Comparison of ENCODE assay signal across 23 mouse cellular contexts in the genomic region with DNA sequence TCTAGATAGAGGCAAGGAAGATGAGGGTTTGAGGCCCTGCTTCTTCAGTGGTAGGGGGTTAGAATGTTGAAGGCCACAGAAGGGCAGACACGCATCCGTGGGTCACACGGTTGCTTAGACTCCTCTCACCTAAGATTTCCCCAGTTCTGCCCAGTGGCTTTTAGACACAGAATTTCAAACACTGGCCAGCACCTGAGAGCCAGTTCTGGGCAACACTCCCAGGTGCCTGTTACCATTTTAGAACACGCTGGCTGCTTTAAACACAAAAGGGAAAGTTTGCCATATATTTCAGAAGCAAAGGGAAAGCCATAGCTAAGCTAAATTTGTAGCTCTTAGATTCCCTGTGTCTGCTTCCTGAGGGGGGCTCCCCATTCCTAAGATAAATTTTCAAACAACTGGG. TPM values are rescaled to one million over a fixed set of nuclear protein-coding genes. Genes with fewer than 3 reads are reported as not detected.
DNase-seq lines count a peak whose midpoint lies in the region; TF ChIP-seq lines count a peak whose summit lies in the region.
"Had no signal": no experiment of that assay in that cellular context is flagged by ENCODE, and none has a peak within 500 bp of the region (broad histone marks: within the 10 kb centered on the region; RNA-seq: fewer than 3 reads in every experiment).

No protein-coding gene starts in this region.

- TF ChIP-seq POLR2A in cerebellum, adult 2 months (IDR thresholded peaks at IDR 0.05; ENCODE audit: borderline replicate concordance, insufficient read depth, low read length): no peak

- peak overlapping the region; percentile 58 for H3K27ac ChIP-seq in cerebellum, adult 2 months (ENCODE audit: insufficient read depth, low read length)
- H3K27ac ChIP-seq: forebrain, embryonic 10.5 days; forebrain, embryonic 15.5 days; gastrocnemius, adult 2 months; heart, embryonic 15.5 days; hindbrain, embryonic 10.5 days; hindbrain, embryonic 13.5 days; intestine, embryonic 15.5 days had no signal

- peaks cover 62% of the 10 kb centered on the region for H3K4me1 ChIP-seq in cerebellum, adult 2 months (ENCODE audit: control insufficient read depth, insufficient read depth, low read length)
- H3K4me1 ChIP-seq: forebrain, embryonic 10.5 days; forebrain, embryonic 15.5 days; heart, embryonic 15.5 days; hindbrain, embryonic 10.5 days; hindbrain, embryonic 13.5 days; intestine, embryonic 15.5 days had no signal

- WGBS in cerebellum, adult 2 months: 4% methylated on average over 4 of the region's 4 CpGs

- H3K27me3 ChIP-seq in cerebellum, adult 2 months (ENCODE audit: control insufficient read depth, insufficient read depth, low read length): no peaks in the 10 kb centered on the region
- H3K27me3 ChIP-seq: forebrain, embryonic 15.5 days; hindbrain, embryonic 13.5 days; intestine, embryonic 15.5 days had no signal

- H3K4me3 ChIP-seq in cerebellum, adult 2 months (replicated peaks; ENCODE audit: insufficient read depth, low read depth, low read length): no peak overlapping the region
- H3K4me3 ChIP-seq: forebrain, embryonic 10.5 days; forebrain, embryonic 15.5 days; gastrocnemius, adult 2 months; heart, embryonic 15.5 days; hindbrain, embryonic 10.5 days; hindbrain, embryonic 13.5 days; intestine, embryonic 15.5 days had no signal

- DNase-seq in cerebellum, adult 2 months: peak; percentile 69 to 84
- no peak for DNase-seq in cerebellum, adult 11 months
- peak; percentile 66 to 76 for DNase-seq in cerebellum, postnatal 25 days
- DNase-seq in cerebellum, postnatal 4 days (ENCODE audit: low spot score in 2 of 2): no peak
- peak; percentile 84 for DNase-seq in brain, adult 2 months (ENCODE audit: low read depth, low spot score)
- peak; percentile 62 to 63 for DNase-seq in cerebellum, postnatal 36 days
- DNase-seq: adrenal gland, adult 2 months; adrenal gland, postnatal 14 days; gastrocnemius, adult 2 months; gastrocnemius, postnatal 14 days; heart, adult 11 months; heart, postnatal 10 days; heart, postnatal 36 days; kidney, adult 18-20 months; kidney, adult 9 months had no signal

- TF ChIP-seq CTCF in cerebellum, adult 2 months (IDR thresholded peaks at IDR 0.05; ENCODE audit: borderline replicate concordance, insufficient read depth, low read depth, low read length): no peak

RNA-seq across cellular contexts. Expression of a gene that starts 54.7 kb away (rescaled TPM):
- 47.5 and 56.1 TPM in 2 replicates for polyA plus RNA-seq in cerebellum, adult 2 months (2012; rRNA removed)
- polyA plus RNA-seq: C2C12; CD4-positive, CD25-positive, alpha-beta regulatory T cell, adult 4 months had no signal

RNA-seq across cellular contexts. Expression of a gene that starts 54.8 kb away (rescaled TPM):
- polyA plus RNA-seq in cerebellum, adult 2 months (2012; rRNA removed): 2.3 and 2.7 TPM in 2 replicates

Comparison
In these comparisons a context has a peak if more than half of its experiments do, and no peak if none do; other contexts are left out.
1. DNase-seq: peak in cerebellum, adult 2 months (2 of 2), cerebellum, postnatal 25 days (2 of 2), brain, adult 2 months (single experiment) and cerebellum, postnatal 36 days (2 of 2); none in cerebellum, adult 11 months (single experiment) and cerebellum, postnatal 4 days (0 of 2).